Mouse (Mus musculus) C3H10T1/2 (cell line): ENCODE data around the gene Ift80. TPM values are rescaled to one million over a fixed set of nuclear protein-coding genes. Genes with fewer than 3 reads are reported as not detected.

Experiments used
- polyA plus RNA-seq, 2 experiments: library from polyadenylated mRNA; unstranded; fragments of >200 nt; fragmentation: generic; extraction: Trizol; gene quantifications; one replicate each; pipeline ENCODE4 v1.2.1; 2012; ENCODE audit warnings: missing spikeins in 2 of 2

Ift80 gene
- polyA plus RNA-seq: 1 to 10 TPM in 1 of 2 experiments, under 1 TPM in 1; 0.26 to 8.2 TPM

GRCm38 (mm10) chr3:69004437-69005337 is at the start of gene Ift80, which contains the start of gene Smc4:
TSS of gene Ift80 (minus strand) at chr3:69004570.
TSS of gene Smc4 (plus strand) at chr3:69004738.

GRCm38 (mm10) chr3:69044645-69045399 is 40.5 kb upstream of the Ift80 start, which contains the start of gene Trim59:
TSS of gene Trim59 (minus strand) at chr3:69044755.

GRCm38 (mm10) chr3:68869211-68869690 is 135.1 kb downstream of the Ift80 start, which contains the start of gene 1110032F04Rik:
TSS of gene 1110032F04Rik (plus strand) at chr3:68869586.

Other genes starting within 250 kb of the Ift80 start
- gene 1110032F04Rik, start 135.0 kb downstream of the Ift80 start, polyA plus RNA-seq: not detected
- 10 to 100 TPM in 1 of 2 experiments, 1 to 10 TPM in 1; 3.5 to 12.4 TPM for gene Smc4, start 168 bp upstream of the Ift80 start, polyA plus RNA-seq
- 10 to 100 TPM in 1 of 2 experiments, 1 to 10 TPM in 1; 1.1 to 11.6 TPM for gene Trim59, start 40.2 kb upstream of the Ift80 start, polyA plus RNA-seq
- 1 to 10 TPM; 1.1 to 7.2 TPM for gene Kpna4, start 122.5 kb upstream of the Ift80 start, polyA plus RNA-seq
- gene Arl14, start 217.8 kb upstream of the Ift80 start, polyA plus RNA-seq: not detected